8 mouse cellular contexts compared by ENCODE assay signal in the genomic region with DNA sequence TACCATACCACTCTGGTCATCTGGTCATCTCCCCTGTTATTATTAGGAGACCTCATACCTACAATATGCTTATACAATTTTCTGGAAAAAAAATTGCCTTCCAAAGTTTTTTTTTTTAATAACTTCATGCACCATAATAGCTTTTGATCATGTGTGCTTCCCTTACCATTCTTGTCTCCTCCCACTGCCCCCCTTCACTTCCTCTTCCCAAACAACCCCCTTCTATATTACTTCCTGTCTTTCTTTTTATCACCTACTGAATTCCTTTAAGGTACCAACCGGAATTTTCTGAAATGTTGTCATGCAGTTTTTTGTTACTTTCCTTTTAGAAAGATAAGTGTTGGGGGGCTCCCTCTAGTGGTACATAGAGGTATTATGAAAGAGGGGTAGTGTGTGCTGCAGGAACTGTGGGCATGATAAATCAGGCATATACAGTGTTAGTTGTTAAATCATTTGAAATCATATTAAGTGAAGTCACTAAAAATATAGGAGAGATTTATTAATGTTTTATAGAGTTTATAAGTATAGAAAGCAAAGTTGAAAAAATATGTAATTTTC. TPM values are rescaled to one million over a fixed set of nuclear protein-coding genes. Genes with fewer than 3 reads are reported as not detected.
A peak's percentile ranks its signal among the peaks of the same experiment; 100 is the strongest.
DNase-seq lines count a peak whose midpoint lies in the region; ATAC-seq and TF ChIP-seq lines count a peak whose summit lies in the region.

No protein-coding gene starts in this region.

- H3K27me3 ChIP-seq in forebrain, embryonic 13.5 days, result no peaks in the 10 kb centered on the region
- no peaks in the 10 kb centered on the region for H3K27me3 ChIP-seq in forebrain, embryonic 11.5 days (ENCODE audit: control insufficient read depth, insufficient read depth, low read length)
- H3K27me3 ChIP-seq in lung, embryonic 14.5 days (ENCODE audit: insufficient read depth, low read length), result no peaks in the 10 kb centered on the region
- no peaks in the 10 kb centered on the region for H3K27me3 ChIP-seq in forebrain, embryonic 16.5 days (replicated peaks; ENCODE audit: control insufficient read depth, insufficient read depth, low read length)
- no peaks in the 10 kb centered on the region for H3K27me3 ChIP-seq in limb, embryonic 14.5 days (ENCODE audit: control insufficient read depth, insufficient read depth, low read length)
- H3K27me3 ChIP-seq in splenic B cell, adult 2 months (ENCODE audit: control insufficient read depth, insufficient read depth, low read length, poor library complexity, severe bottlenecking), result no peaks in the 10 kb centered on the region

- H3K9ac ChIP-seq in forebrain, embryonic 13.5 days, result no peak overlapping the region
- H3K9ac ChIP-seq in forebrain, embryonic 11.5 days (ENCODE audit: low read length), result no peak overlapping the region
- no peak overlapping the region for H3K9ac ChIP-seq in lung, embryonic 14.5 days
- no peak overlapping the region for H3K9ac ChIP-seq in forebrain, embryonic 16.5 days (replicated peaks; ENCODE audit: low read depth, low read length)
- no peak overlapping the region for H3K9ac ChIP-seq in limb, embryonic 14.5 days (ENCODE audit: low read depth, low read length, severe bottlenecking)

- no peaks in the 10 kb centered on the region for H3K9me3 ChIP-seq in forebrain, embryonic 13.5 days (replicated peaks)
- no peaks in the 10 kb centered on the region for H3K9me3 ChIP-seq in forebrain, embryonic 11.5 days (ENCODE audit: control insufficient read depth, low read length)
- no peaks in the 10 kb centered on the region for H3K9me3 ChIP-seq in lung, embryonic 14.5 days (ENCODE audit: low read depth, low read length)
- no peaks in the 10 kb centered on the region for H3K9me3 ChIP-seq in forebrain, embryonic 16.5 days (ENCODE audit: control insufficient read depth, low read length)
- no peaks in the 10 kb centered on the region for H3K9me3 ChIP-seq in limb, embryonic 14.5 days (ENCODE audit: control insufficient read depth, low read length)

- H3K36me3 ChIP-seq in forebrain, embryonic 13.5 days (ENCODE audit: poor library complexity, severe bottlenecking), result peaks cover 13% of the 10 kb centered on the region; the same call in 1 of the 2 replicates
- no peaks in the 10 kb centered on the region for H3K36me3 ChIP-seq in forebrain, embryonic 11.5 days (ENCODE audit: control insufficient read depth, insufficient read depth, low read length)
- H3K36me3 ChIP-seq in lung, embryonic 14.5 days (ENCODE audit: insufficient read depth), result peaks cover 24% of the 10 kb centered on the region
- H3K36me3 ChIP-seq in forebrain, embryonic 16.5 days (ENCODE audit: control insufficient read depth, insufficient read depth), result 0 out of 2 replicates have a peak, but pooled peaks cover 4% of the 10 kb centered on the region
- peaks cover 14% of the 10 kb centered on the region; the same call in 1 of the 2 replicates for H3K36me3 ChIP-seq in limb, embryonic 14.5 days (ENCODE audit: control insufficient read depth, insufficient read depth, low read length)
- peaks cover 30% of the 10 kb centered on the region for H3K36me3 ChIP-seq in splenic B cell, adult 2 months (ENCODE audit: control insufficient read depth, insufficient read depth, low read length, poor library complexity, severe bottlenecking)

- TF ChIP-seq POLR2A in lung, adult 2 months (IDR thresholded peaks at IDR 0.05; ENCODE audit: borderline replicate concordance, extremely low read depth, low read depth, low read length), result no peak
- TF ChIP-seq POLR2A in limb, embryonic 14.5 days (IDR thresholded peaks at IDR 0.05; ENCODE audit: borderline replicate concordance, extremely low read depth, insufficient read depth, insufficient read length), result no peak

- WGBS in forebrain, embryonic 13.5 days, result 10% methylated on average over 1 of the region's 1 CpGs
- WGBS in forebrain, embryonic 11.5 days, result 29% methylated on average over 1 of the region's 1 CpGs
- 2% methylated on average over 1 of the region's 1 CpGs for WGBS in lung, embryonic 14.5 days
- 4% methylated on average over 1 of the region's 1 CpGs for WGBS in lung, adult 2 months
- WGBS in forebrain, embryonic 16.5 days, result 3% methylated on average over 1 of the region's 1 CpGs
- 2% methylated on average over 1 of the region's 1 CpGs for WGBS in limb, embryonic 14.5 days

- no peak overlapping the region for H3K27ac ChIP-seq in forebrain, embryonic 13.5 days
- no peak overlapping the region for H3K27ac ChIP-seq in forebrain, embryonic 11.5 days (ENCODE audit: low read depth, low read length)
- no peak overlapping the region for H3K27ac ChIP-seq in lung, embryonic 14.5 days (ENCODE audit: low read depth)
- no peak overlapping the region for H3K27ac ChIP-seq in forebrain, embryonic 16.5 days (ENCODE audit: low read length)
- no peak overlapping the region for H3K27ac ChIP-seq in limb, embryonic 14.5 days (replicated peaks; ENCODE audit: low read depth, low read length)

- peak; percentile 53 for ATAC-seq in forebrain, embryonic 13.5 days
- no peak for ATAC-seq in forebrain, embryonic 11.5 days (replicated peaks; ENCODE audit: low FRiP score)
- peak; percentile 31; the same call in 1 of the 2 replicates for ATAC-seq in lung, embryonic 14.5 days (ENCODE audit: insufficient read depth)
- peak; percentile 77 for ATAC-seq in forebrain, embryonic 16.5 days
- ATAC-seq in limb, embryonic 14.5 days (ENCODE audit: low FRiP score, low read depth), result 0 out of 2 replicates have a peak, but pooled peaks have one; percentile 57

- H3K4me2 ChIP-seq in forebrain, embryonic 13.5 days, result no peak overlapping the region
- no peak overlapping the region for H3K4me2 ChIP-seq in forebrain, embryonic 11.5 days (ENCODE audit: low read depth, low read length, severe bottlenecking)
- no peak overlapping the region for H3K4me2 ChIP-seq in lung, embryonic 14.5 days
- no peak overlapping the region for H3K4me2 ChIP-seq in forebrain, embryonic 16.5 days (ENCODE audit: low read length)
- H3K4me2 ChIP-seq in limb, embryonic 14.5 days (replicated peaks; ENCODE audit: low read depth, low read length, severe bottlenecking), result no peak overlapping the region

- H3K4me1 ChIP-seq in forebrain, embryonic 13.5 days, result no peaks in the 10 kb centered on the region
- no peaks in the 10 kb centered on the region for H3K4me1 ChIP-seq in forebrain, embryonic 11.5 days (replicated peaks; ENCODE audit: control insufficient read depth, insufficient read depth, low read length)
- no peaks in the 10 kb centered on the region for H3K4me1 ChIP-seq in lung, embryonic 14.5 days (ENCODE audit: insufficient read depth)
- H3K4me1 ChIP-seq in lung, adult 2 months (ENCODE audit: control insufficient read depth, insufficient read depth, low read length), result no peaks in the 10 kb centered on the region
- no peaks in the 10 kb centered on the region for H3K4me1 ChIP-seq in forebrain, embryonic 16.5 days (replicated peaks; ENCODE audit: control insufficient read depth, insufficient read depth, low read length)
- H3K4me1 ChIP-seq in limb, embryonic 14.5 days (ENCODE audit: control insufficient read depth, insufficient read depth, low read length), result no peaks in the 10 kb centered on the region

- TF ChIP-seq CTCF in lung, embryonic 14.5 days (IDR thresholded peaks at IDR 0.05; ENCODE audit: low read depth), result peak; percentile 78
- no peak for TF ChIP-seq CTCF in lung, adult 2 months (IDR thresholded peaks at IDR 0.05; ENCODE audit: insufficient read depth, low read length)

- H3K4me3 ChIP-seq in forebrain, embryonic 13.5 days, result no peak overlapping the region
- no peak overlapping the region for H3K4me3 ChIP-seq in forebrain, embryonic 11.5 days (ENCODE audit: low read depth, low read length)
- no peak overlapping the region for H3K4me3 ChIP-seq in lung, embryonic 14.5 days (ENCODE audit: low read depth, low read length)
- no peak overlapping the region for H3K4me3 ChIP-seq in lung, adult 2 months (replicated peaks; ENCODE audit: extremely low read depth, low read depth, low read length)
- H3K4me3 ChIP-seq in forebrain, embryonic 16.5 days (replicated peaks; ENCODE audit: low read length), result no peak overlapping the region
- no peak overlapping the region for H3K4me3 ChIP-seq in limb, embryonic 14.5 days (replicated peaks; ENCODE audit: low read length)

- no peak for DNase-seq in forebrain, embryonic 11.5 days (ENCODE audit: low spot score)
- DNase-seq in lung, embryonic 14.5 days, result peak; percentile 90
- no peak for DNase-seq in lung, adult 2 months
- DNase-seq in NIH3T3 (ENCODE audit: low read depth), result peak; percentile 85
- DNase-seq in limb, embryonic 14.5 days (ENCODE audit: low spot score), result peak; percentile 75
- DNase-seq in splenic B cell, adult 2 months (ENCODE audit: low read depth, low spot score), result peak; percentile 82

RNA-seq across cellular contexts. Expression of a gene that starts 55.8 kb away (rescaled TPM):
- 17.1 and 19.0 TPM in 2 replicates for polyA plus RNA-seq in forebrain, embryonic 13.5 days (2015; fragmentation: Nextera tagmentation; extraction: Ambion mirVana)
- polyA plus RNA-seq in forebrain, embryonic 11.5 days (2014; fragmentation: Nextera tagmentation; extraction: Ambion mirVana), result 12.3 and 14.0 TPM in 2 replicates
- 3.4 and 4.6 TPM in 2 replicates for polyA plus RNA-seq in lung, embryonic 14.5 days (2014; fragmentation: Nextera tagmentation; extraction: Ambion mirVana)
- polyA plus RNA-seq in lung, adult 2 months (2012; rRNA removed), result 4.9 and 9.0 TPM in 2 replicates
- 20.4 and 23.3 TPM in 2 replicates for polyA plus RNA-seq in forebrain, embryonic 16.5 days (2015; fragmentation: Nextera tagmentation; extraction: Ambion mirVana)
- polyA plus RNA-seq in limb, embryonic 14.5 days (2012; rRNA removed), result 5.0 and 8.7 TPM in 2 replicates
- polyA plus RNA-seq in limb, embryonic 14.5 days (2014; fragmentation: Nextera tagmentation; extraction: Ambion mirVana), result 3.9 and 4.6 TPM in 2 replicates

RNA-seq across cellular contexts. Expression of a gene that starts 58.1 kb away (rescaled TPM):
- 7.6 and 9.3 TPM in 2 replicates for polyA plus RNA-seq in forebrain, embryonic 13.5 days (2015; fragmentation: Nextera tagmentation; extraction: Ambion mirVana)
- 9.0 and 10.2 TPM in 2 replicates for polyA plus RNA-seq in forebrain, embryonic 11.5 days (2014; fragmentation: Nextera tagmentation; extraction: Ambion mirVana)
- 11.0 and 12.1 TPM in 2 replicates for polyA plus RNA-seq in lung, embryonic 14.5 days (2014; fragmentation: Nextera tagmentation; extraction: Ambion mirVana)
- polyA plus RNA-seq in lung, adult 2 months (2012; rRNA removed), result 9.1 and 11.6 TPM in 2 replicates
- 7.2 and 8.3 TPM in 2 replicates for polyA plus RNA-seq in forebrain, embryonic 16.5 days (2015; fragmentation: Nextera tagmentation; extraction: Ambion mirVana)
- polyA plus RNA-seq in limb, embryonic 14.5 days (2012; rRNA removed), result 5.1 and 5.6 TPM in 2 replicates
- polyA plus RNA-seq in limb, embryonic 14.5 days (2014; fragmentation: Nextera tagmentation; extraction: Ambion mirVana), result 10.1 and 11.6 TPM in 2 replicates

Comparison
In these comparisons a context has a peak if more than half of its experiments do, and no peak if none do; other contexts are left out.
1. DNase-seq: peak in lung, embryonic 14.5 days (single experiment), NIH3T3 (single experiment), limb, embryonic 14.5 days (single experiment) and splenic B cell, adult 2 months (single experiment); none in forebrain, embryonic 11.5 days (single experiment) and lung, adult 2 months (single experiment).